In genomic region chr14:12132046-12132615, GRCm38 (mm10) we compare ENCODE assay signal across 18 mouse cellular contexts.
DNase-seq lines count a peak whose midpoint lies in the region; ATAC-seq lines count a peak whose summit lies in the region.
"Had no signal": no experiment of that assay in that cellular context is flagged by ENCODE, and none has a peak within 500 bp of the region (broad histone marks: within the 10 kb centered on the region; RNA-seq: fewer than 3 reads in every experiment).

No protein-coding gene starts in this region.

- H3K9me3 ChIP-seq in kidney, embryonic 14.5 days (ENCODE audit: control insufficient read depth, low read length) = no peaks in the 10 kb centered on the region
- H3K9me3 ChIP-seq: embryonic facial prominence, embryonic 13.5 days; heart, embryonic 10.5 days; hindbrain, embryonic 15.5 days; lung, embryonic 15.5 days; neural tube, embryonic 12.5 days had no signal

- no peak overlapping the region for H3K9ac ChIP-seq in kidney, embryonic 14.5 days (ENCODE audit: low read depth, low read length)
- H3K9ac ChIP-seq: embryonic facial prominence, embryonic 13.5 days; hindbrain, embryonic 15.5 days; lung, embryonic 15.5 days; neural tube, embryonic 12.5 days had no signal

- WGBS in kidney, embryonic 14.5 days = 51% methylated on average over 7 of the region's 7 CpGs

- H3K36me3 ChIP-seq in kidney, embryonic 14.5 days (ENCODE audit: control insufficient read depth, insufficient read depth, low read length) = no peaks in the 10 kb centered on the region
- H3K36me3 ChIP-seq: embryonic facial prominence, embryonic 13.5 days; heart, embryonic 10.5 days; hindbrain, embryonic 15.5 days; lung, embryonic 15.5 days; neural tube, embryonic 12.5 days had no signal

- no peak overlapping the region for H3K27ac ChIP-seq in kidney, embryonic 14.5 days (ENCODE audit: low read depth, low read length)
- H3K27ac ChIP-seq: embryonic facial prominence, embryonic 13.5 days; heart, embryonic 10.5 days; hindbrain, embryonic 15.5 days; neural tube, embryonic 12.5 days had no signal

- DNase-seq in kidney, adult 11 months = peak; percentile 53
- DNase-seq in kidney, adult 8-10 months = peak; percentile 40 to 50
- DNase-seq in kidney, postnatal 14 days = peak; percentile 60
- peak; percentile 67 for DNase-seq in lung, postnatal 36 days
- DNase-seq in right cerebral cortex, postnatal 4 days = no peak
- DNase-seq in spleen, postnatal 10 days (ENCODE audit: low spot score in 2 of 2) = no peak
- DNase-seq: cerebellum, adult 9-11 months; gastrocnemius, postnatal 10 days; heart, postnatal 10 days; left cerebral cortex, postnatal 4 days; thymus, postnatal 14 days had no signal

- no peak overlapping the region for H3K4me3 ChIP-seq in kidney, embryonic 14.5 days (ENCODE audit: low read length)
- H3K4me3 ChIP-seq: embryonic facial prominence, embryonic 13.5 days; heart, embryonic 10.5 days; hindbrain, embryonic 15.5 days; lung, embryonic 15.5 days; neural tube, embryonic 12.5 days had no signal

- no peaks in the 10 kb centered on the region for H3K27me3 ChIP-seq in kidney, embryonic 14.5 days (ENCODE audit: control insufficient read depth, insufficient read depth, low read length)
- H3K27me3 ChIP-seq: embryonic facial prominence, embryonic 13.5 days; hindbrain, embryonic 15.5 days; lung, embryonic 15.5 days; neural tube, embryonic 12.5 days had no signal

- H3K4me1 ChIP-seq in kidney, embryonic 14.5 days (ENCODE audit: control insufficient read depth, insufficient read depth, low read length) = no peaks in the 10 kb centered on the region
- H3K4me1 ChIP-seq: embryonic facial prominence, embryonic 13.5 days; heart, embryonic 10.5 days; hindbrain, embryonic 15.5 days; lung, embryonic 15.5 days; neural tube, embryonic 12.5 days had no signal

- no peak for ATAC-seq in kidney, embryonic 14.5 days (ENCODE audit: low FRiP score, low TSS enrichment)
- ATAC-seq: intestine, postnatal 0 days had no signal

- no peak overlapping the region for H3K4me2 ChIP-seq in kidney, embryonic 14.5 days (replicated peaks; ENCODE audit: low read depth, low read length)
- H3K4me2 ChIP-seq: embryonic facial prominence, embryonic 13.5 days; hindbrain, embryonic 15.5 days; lung, embryonic 15.5 days; neural tube, embryonic 12.5 days had no signal

Comparison
In these comparisons a context has a peak if more than half of its experiments do, and no peak if none do; other contexts are left out.
1. DNase-seq: peak in kidney, adult 11 months (single experiment), kidney, adult 8-10 months (2 of 2), kidney, postnatal 14 days (single experiment) and lung, postnatal 36 days (single experiment); none in right cerebral cortex, postnatal 4 days (single experiment) and spleen, postnatal 10 days (0 of 2).